Mouse (Mus musculus): Measurements from ENCODE around the gene Itgb4. TPM values are rescaled to one million over a fixed set of nuclear protein-coding genes. Genes with fewer than 3 reads are reported as not detected.
"Not testable (repeated sequence)": the region's sequence is repeated elsewhere in the genome, so short reads cannot be mapped to it uniquely, and the experiment has no call there.

Gene Itgb4
- total RNA-seq, 2 experiments from 2014 or later, result 1.9 to 6.7 TPM

- intact Hi-C loops (cut with DNase I; ENCODE audit: low total_unique reads), result no loop called here
- peak; percentile 87 for DNase-seq
These were observed 30.6 kb downstream of the Itgb4 start for GRCm38 (mm10) chr11:116004840-116005700.

GRCm38 (mm10) chr11:116005701-116006419 is 31.4 kb downstream of the Itgb4 start:
- intact Hi-C loops (cut with DNase I; ENCODE audit: low total_unique reads), result no loop called here
- no peak for DNase-seq

DNA sequence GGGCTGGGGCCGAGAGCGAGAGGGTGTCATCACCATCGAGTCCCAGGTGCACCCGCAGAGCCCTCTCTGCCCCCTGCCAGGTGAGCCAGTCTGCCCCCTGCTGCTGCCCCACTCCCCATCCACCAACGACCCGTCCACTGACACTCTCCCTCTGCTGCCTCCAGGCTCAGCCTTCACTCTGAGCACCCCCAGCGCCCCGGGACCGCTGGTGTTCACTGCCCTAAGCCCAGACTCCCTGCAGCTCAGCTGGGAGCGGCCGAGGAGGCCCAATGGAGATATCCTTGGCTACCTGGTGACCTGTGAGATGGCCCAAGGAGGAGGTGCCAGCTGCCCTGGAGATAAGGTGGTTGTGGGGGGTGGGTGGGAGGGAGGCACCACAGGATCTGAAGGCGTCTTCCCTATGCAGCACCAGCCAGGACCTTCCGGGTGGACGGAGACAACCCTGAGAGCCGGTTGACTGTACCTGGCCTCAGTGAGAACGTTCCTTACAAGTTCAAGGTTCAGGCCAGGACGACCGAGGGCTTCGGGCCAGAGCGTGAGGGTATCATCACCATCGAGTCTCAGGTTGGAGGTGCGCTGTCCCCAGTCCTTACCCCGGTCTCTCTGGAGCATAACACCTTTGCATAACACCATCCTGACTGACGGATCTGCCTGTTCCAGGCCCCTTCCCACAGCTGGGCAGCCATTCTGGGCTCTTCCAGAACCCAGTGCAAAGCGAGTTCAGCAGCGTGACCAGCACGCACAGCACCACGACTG is 32.8 kb downstream of the Itgb4 start:
- intact Hi-C loops (cut with DNase I; ENCODE audit: low total_unique reads), result no loop called here
- no peak for DNase-seq

- intact Hi-C loops (cut with DNase I; ENCODE audit: low total_unique reads), result no loop called here
- no peak for DNase-seq
These were observed 33.9 kb downstream of the Itgb4 start for GRCm38 (mm10) chr11:116008411-116008810.

GRCm38 (mm10) chr11:116008832-116009375 is 34.4 kb downstream of the Itgb4 start:
- no peak for DNase-seq
- intact Hi-C loops (cut with DNase I; ENCODE audit: low total_unique reads), result no loop called here

GRCm38 (mm10) chr11:116009661-116010060 is 35.2 kb downstream of the Itgb4 start:
- DNase-seq, result no peak
- intact Hi-C loops (cut with DNase I; ENCODE audit: low total_unique reads), result no loop called here

DNA sequence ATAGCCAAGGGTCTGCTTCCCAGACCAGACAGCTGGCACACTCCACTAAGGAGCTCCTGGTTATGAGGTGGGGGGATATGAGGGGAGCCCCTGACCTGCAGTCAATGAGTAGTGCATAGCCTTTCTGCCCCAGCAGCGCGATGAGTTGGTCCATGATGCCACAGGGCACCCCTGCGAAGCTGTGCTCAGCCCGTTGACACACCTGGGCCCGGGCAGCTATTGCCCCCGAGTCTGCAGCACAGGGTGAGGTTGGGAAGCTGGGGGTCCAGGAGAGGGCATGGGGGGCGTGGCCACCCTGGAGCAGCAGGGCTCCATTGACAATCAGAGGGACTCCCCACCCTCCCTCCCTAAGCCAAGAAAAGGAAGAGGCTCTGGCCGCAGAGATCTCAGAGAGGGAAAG is 35.6 kb downstream of the Itgb4 start:
- intact Hi-C loops (cut with DNase I; ENCODE audit: low total_unique reads), result no loop called here
- no peak for DNase-seq

- intact Hi-C loops (cut with DNase I; ENCODE audit: low total_unique reads), result no loop called here
- DNase-seq, result no peak
These were observed 36.4 kb downstream of the Itgb4 start for GRCm38 (mm10) chr11:116010948-116011347.

DNA sequence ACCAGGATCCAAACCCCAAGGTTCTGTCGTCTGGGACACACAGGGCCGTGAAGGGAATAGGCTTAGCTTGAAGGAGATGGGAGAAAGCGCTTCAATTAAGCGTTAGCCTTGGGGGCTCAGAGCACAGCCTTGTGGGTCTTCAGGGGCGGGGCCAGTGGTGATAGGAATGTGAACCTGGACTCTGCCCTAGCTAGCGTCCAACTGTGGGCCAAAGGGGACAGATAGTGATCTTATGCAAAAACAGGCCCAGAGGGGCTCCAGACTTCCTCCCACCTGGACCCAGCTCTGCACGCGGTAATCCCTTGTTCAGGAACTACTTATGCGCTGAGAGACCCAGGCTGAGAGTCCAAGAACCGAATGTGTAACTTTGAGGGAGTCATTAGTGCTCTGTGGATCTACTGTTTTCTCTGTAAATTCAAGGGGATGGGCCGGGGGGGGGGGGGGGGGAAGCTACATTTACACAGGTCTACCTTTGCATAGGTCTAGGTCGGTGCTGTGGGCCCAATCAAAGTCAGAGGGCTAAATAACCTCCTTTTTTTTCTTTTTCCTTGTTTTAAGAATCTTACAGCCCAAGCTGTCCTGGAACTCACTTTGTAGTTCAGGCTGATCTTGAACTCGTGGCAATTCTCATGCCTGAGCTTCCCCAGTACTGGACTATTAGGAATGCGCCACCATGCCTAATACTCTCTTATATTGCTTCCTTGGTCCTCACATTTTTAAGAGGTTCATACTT is 37.2 kb downstream of the Itgb4 start:
- intact Hi-C loops (cut with DNase I; ENCODE audit: low total_unique reads), result no loop called here

GRCm38 (mm10) chr11:116012262-116012947 is 37.9 kb downstream of the Itgb4 start, which contains the start of gene Galk1:
TSS of gene Galk1 (minus strand) at chr11:116012719.
- intact Hi-C loops (cut with DNase I; ENCODE audit: low total_unique reads), result no loop called here
- peak; percentile 91 for DNase-seq

More for the DNA sequence above, 37.2 kb downstream of the Itgb4 start:
- no peak for DNase-seq

GRCm38 (mm10) chr11:116014821-116015220 is 40.3 kb downstream of the Itgb4 start:
- no peak for DNase-seq
- intact Hi-C loops (cut with DNase I; ENCODE audit: low total_unique reads), result no loop called here

- no peak for DNase-seq
- intact Hi-C loops (cut with DNase I; ENCODE audit: low total_unique reads), result no loop called here
These were observed 43.6 kb downstream of the Itgb4 start for GRCm38 (mm10) chr11:116018106-116018505.

DNA sequence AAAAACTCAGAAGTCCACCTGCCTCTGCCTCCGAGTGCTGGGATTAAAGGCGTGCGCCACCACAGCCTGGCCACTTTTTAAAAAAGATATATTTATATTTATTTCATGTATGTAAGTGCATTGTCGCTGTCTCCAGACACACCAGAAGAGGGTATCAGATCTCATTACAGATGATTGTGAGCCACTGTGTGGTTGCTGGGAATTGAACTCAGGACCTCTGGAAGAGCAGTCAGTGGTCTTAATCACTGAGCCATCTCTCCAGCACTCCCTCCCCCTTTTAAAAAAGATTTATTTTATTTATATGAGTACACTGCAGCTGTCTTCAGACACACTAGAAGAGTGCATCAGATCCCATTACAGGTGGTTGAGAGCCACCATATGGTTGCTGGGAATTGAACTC is 44.4 kb downstream of the Itgb4 start:
- DNase-seq; intact Hi-C loops (cut with DNase I; ENCODE audit: low total_unique reads): not testable (repeated sequence)

- no peak for DNase-seq
- intact Hi-C loops (cut with DNase I; ENCODE audit: low total_unique reads), result no loop called here
These were observed 44.9 kb downstream of the Itgb4 start for GRCm38 (mm10) chr11:116019360-116019791.

DNA sequence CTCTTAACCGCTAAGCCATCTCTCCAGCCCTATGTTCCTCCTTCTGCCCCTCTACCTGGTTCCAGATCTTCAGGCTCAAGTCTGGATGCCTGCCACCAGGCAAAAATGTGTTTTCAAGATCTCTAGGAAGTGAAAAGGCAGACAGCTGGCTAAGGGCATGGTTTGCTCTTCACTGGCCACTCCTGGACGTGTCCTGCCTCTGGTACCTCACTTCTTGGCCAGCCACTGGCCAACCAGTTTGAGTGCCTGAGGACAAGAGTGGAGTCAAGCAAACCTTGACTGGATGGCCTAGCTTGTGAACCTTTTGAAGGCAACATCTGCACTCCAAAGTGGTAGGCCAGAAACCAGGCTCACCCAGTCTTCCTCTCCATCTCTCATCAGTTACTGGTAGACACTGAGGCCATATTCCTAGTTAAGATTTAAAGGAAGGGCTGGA is 45.5 kb downstream of the Itgb4 start:
- DNase-seq, result no peak
- intact Hi-C loops (cut with DNase I; ENCODE audit: low total_unique reads), result no loop called here

DNA sequence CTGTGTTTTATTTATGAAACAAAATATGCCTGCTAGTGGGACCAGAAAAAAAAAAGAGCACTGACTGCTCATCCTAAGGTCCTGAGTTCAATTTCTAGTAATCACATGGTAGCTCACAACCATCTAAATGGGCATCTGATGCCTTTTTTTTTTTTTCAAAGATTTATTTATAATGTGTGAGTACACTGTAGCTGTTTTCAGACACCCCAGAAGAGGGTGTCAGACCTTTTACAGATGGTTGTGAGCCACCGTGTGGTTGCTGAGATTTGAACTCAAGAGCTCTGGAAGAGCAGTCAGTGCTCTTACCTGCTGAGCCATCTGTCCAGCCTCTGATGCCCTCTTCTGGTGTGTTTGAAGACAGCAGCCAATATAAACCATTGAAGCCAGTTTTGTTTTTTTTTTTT is 46.0 kb downstream of the Itgb4 start:
- intact Hi-C loops (cut with DNase I; ENCODE audit: low total_unique reads), result no loop called here

DNA sequence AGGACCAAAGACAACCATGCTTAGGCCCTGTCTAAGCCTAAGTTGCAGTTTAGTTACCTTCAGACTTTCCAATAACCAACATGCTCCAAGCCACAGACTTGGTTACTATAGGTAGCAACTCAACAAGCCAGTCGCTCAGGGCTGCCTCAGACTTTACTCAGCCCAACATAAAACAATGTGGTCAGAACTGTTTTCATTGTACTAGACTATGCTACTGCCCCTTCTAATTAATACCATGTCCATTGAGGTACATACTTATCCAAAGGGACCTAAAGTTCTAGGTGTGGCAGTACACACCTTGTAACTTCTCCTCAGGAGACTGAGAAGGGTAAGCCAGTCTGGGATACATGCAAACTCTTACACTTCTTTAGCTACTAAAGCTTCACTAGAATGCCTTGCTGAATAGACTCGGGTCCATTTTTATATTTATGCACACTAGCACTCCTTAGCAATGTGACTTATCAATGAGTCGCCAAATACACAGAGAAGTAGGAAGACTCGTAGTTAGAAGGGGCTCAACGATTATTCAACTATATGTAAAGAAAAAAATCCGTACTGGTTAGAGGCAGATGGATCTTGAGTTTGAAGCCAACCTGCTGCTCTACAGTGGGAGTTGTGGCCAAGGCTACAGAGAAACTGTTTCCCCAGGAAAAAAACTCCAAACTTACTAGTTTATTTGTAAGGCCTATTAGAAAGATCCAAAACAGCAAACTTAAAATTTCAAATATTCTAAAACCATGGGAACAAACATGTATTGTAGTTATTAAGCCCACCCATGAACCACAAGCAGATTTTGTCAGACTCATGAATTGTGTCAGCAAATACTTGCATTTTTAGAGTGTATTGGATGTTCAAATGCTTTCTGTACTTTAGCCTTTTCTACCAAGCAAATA is 47.1 kb downstream of the Itgb4 start:
- intact Hi-C loops (cut with DNase I; ENCODE audit: low total_unique reads), result no loop called here
- DNase-seq, result no peak

More for the DNA sequence above, 46.0 kb downstream of the Itgb4 start:
- no peak for DNase-seq

Data from gastrocnemius, postnatal 14 days (tissue).